Mouse (Mus musculus) embryo, embryonic 11.5 days (tissue): ENCODE measurements around the gene Zfp981.
"Not testable (repeated sequence)": the region's sequence is repeated elsewhere in the genome, so short reads cannot be mapped to it uniquely, and the experiment has no call there.

Experiments used
- DNase-seq: peaks from one replicate; pipeline ENCODE4 v3.0.0-alpha.2; 2012; ENCODE audit warnings: low read depth, low spot score

Gene Zfp981

DNA sequence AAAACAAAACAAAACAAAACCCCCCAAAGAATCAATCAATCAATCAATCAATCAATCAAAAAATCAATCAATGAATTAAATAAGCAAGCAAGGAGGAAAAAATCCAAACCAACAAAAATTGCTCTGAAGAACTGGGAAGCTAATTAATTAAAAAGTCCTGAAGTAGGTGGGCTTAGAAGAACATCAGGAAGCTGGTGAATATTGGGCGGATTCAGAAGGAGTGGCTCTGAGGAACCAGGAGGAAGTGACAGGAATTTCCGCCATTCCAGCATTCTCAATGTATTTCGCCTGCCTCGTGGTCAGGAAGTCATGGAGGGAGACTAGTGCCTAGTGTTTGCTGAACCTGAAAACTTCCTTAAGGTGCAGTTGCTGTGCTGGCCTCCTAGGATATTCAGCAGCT lies at the start of gene Zfp981:
TSS of gene Zfp981 (plus strand) at position 301 of the 400 bp plus-strand sequence.
- DNase-seq = not testable (repeated sequence)

DNA sequence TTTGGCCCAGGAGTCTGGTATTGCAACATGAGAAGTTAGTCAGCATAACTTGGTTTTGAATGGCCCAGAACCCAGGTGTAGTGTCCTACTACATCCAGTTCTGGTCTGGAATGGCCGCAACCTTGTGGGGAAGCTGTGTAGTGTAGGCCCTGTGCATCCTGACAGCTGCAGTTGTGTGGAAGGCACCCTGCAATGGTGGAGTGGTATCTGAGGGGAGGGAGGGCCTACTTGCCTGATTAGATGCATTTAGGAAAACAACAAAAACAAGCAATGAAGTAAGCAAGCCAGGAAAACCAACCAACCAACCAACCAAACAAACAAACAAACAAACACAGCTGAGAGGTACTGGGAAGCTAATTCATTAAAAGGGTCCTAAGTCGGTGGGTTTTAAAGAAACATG lies 49.3 kb upstream of the Zfp981 start:
- not testable (repeated sequence) for DNase-seq

DNA sequence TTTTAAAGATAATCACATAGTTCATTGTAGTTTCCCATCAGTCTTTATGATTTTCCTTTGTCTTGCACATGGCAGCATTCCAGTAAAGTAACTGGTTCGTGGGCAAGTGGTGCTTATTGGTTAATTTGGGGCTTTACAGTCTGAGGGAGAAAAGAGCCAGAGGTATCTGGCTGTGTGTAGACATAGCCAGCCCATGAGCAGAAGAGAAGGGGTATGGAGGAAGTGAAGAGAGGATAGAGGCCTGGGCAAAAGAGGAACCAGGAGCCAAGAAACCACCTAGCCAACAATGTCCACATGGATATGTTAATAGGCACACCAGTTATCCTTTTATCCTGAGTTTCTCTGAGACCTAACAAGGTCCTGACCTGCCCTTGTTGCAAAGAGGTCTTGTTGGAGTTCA lies 47.7 kb upstream of the Zfp981 start:
- not testable (repeated sequence) for DNase-seq

DNA sequence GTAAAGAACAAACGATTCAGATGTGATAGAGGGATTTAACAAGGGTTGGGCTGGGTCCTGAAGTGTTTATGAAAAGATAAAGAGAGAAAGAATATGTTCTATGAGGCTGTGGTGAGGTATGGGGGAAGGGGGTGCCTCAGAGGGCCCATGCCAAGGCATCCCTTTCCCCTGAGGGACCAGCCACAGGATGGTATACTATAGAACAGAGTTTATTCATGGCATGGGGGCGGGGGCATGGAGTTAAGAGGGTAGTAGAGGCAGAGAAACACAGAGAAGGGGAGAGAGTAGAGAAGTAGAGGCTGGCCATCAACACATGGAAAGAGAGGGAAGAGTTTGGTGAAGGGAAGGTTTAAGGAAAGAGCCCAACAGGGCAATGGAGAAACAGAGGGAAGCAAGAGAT lies 46.9 kb upstream of the Zfp981 start:
- DNase-seq = no peak

DNA sequence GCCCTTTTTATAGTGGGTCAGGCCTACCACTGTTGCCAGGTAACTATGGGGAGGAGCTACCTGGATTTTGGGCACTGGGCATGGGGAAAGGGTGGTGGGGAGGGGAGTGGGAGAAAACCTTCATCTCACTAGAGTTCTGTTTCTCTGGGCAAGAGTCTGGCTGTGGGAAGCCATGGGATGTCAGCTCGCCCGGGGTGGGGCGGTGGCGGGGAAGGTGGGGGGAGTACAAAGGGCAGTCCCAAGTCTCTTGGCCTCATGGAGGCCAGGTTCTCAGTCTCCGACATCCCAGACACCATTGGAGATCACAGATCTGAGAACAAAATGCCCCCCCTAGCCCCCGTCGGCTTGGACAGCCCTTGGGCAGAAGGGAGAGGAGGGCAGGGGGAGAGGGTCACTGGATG lies 46.5 kb upstream of the Zfp981 start:
- no peak for DNase-seq

DNA sequence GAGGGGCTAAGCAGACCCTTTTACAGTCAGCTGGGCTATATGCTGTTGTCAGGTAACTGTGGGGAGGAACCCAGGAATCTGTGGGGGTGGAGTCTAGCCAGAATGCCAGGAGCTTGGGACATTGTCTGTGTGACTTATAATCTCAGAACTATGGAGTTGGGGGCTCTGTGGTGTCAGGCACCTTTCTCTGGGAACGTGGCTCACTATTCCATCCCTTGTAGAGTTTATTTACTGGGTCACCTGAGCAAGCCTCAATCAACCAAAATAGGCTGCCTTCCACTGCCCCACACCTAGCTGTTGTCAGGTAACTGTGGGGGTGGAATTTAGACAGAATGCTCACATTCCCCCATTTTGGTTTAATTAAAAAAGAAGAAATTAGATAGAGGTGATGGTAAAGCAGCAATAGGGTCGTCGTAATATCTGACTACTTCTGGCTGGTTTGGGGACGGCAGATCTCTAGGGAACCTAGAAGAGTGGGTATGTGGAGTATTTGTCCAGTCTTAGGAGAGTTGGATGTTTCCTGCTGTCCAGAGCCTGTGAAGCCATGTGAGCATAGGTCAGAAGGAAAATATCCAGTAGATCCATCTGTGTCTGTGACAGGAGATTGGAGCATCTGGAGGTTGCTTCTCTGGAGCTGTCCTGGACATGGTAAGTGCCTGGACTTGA lies 45.6 kb upstream of the Zfp981 start:
- DNase-seq = no peak

DNA sequence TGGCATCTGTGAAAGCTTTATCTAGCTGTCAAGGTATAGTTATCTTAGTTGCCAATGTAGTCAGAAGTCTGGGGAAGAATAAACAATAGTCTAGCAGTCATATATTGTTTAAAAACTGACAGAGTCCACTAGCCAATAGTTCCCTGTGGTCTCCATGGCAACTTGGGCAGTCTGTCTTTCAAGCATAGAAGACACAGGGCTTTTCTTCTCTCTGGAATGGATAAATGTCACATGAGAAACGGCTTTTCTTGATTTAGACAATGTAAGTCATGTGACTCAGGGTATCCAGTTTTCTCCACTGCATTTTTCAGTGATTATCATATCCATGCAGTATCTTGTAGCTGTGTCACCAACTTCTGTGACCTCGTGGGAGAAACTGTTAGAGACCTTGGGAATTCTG lies 44.7 kb upstream of the Zfp981 start:
- no peak for DNase-seq

DNA sequence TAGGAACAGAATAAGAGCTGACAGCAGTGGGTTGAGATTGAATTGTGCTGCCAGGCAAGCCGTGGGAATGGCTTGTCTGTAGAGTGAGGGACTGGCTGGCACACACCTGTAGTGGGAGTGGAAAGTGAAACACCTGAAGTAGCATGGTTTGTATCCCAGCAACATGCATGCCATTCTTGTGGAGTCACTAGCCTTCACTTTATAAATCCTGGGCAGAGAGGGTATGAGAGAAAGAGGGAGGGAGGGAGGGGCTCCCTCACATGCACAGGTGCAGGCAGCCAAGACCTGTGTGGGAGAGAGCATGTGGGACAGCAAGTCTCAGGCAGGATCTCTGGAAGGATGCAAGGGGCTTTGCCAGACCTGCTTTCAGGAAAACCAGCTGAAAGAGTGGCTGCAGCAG lies 44.1 kb upstream of the Zfp981 start:
- no peak for DNase-seq

DNA sequence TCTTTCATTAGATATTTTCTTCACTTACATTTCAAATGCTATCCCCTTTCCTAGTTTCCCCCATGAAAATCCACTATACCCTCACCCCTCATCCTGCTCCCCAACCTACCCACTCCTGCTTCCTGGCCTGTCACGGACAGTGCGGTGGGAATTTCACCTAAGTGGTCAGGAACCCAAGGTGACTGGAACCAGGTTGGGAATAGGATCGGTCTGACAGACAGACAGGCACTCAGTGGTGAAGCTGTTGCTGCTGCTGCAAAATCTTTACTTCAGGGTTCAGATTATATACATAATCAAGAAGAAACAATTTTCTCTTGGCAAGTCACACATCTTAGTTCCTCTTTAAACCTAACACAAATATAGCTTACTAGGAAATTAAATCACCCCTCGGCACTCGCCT lies 42.0 kb upstream of the Zfp981 start:
- DNase-seq = not testable (repeated sequence)

DNA sequence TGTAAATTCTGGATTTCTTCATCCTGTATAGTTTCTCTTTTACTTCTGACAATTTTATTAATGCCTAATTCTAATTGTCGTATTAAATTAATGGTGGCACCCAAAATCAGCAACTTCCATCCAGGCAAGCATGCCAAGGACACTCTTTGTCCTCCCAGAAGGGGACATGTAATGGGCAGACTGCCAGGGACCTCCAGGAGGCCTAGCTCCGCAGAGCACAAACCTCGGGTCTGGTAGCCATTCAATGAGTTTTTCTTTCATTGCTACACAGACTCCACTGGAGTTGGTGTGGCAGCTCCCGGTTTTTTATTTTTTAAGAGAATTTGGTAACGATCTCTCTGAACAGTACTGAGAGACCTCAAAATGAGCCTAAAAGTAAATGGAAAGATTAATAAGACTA lies 41.1 kb upstream of the Zfp981 start:
- DNase-seq = not testable (repeated sequence)

DNA sequence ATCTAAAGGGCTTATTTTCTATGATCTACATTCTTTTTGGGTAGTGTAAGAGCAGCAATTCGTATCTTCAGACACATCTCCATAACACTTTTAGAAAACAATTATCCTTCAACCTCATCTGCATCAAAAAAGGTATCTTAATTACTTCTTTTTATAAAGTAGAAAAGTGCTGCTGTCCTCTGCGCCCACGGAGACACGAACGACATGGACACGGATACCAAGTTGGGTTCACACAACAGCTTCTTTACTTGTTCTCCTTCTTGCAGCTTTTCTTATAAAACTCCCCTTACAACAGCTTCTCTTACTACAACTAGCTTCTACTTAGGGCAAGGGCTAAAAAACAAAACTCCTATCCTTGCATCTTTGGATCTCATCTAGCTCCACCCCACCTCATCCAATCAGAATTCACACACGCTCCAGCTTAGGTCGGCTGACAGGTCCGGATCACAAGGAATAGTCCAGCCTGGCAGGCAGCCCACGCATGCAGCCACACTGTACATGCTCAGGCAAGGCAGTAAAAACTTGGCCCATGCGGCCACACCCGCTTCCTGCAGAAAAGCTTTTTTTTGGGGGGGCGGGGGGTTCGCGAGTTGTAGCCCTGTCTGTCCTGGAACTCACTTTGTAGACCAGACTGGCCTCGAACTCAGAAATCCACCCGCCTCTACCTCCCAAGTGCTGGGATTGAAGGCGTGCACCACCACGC lies 38.0 kb upstream of the Zfp981 start:
- not testable (repeated sequence) for DNase-seq

DNA sequence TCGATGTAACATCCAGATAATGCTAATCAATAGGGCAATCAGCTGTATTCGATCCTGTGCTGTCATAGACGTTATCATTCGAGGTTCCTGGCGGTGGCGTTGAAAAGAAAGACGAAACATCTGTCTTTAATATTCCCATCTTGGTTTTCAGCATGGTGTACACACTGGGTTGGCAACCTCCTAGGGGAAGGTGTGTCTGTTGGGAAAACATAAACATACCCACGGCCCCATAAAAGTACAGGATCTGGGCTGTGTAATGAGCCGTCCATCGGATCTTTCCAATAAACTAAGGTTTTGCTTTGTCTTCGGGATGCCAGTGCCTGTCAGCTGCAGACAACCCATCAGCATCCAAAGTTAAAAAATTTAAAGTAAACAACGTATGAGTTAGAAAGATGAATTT lies 31.8 kb upstream of the Zfp981 start:
- DNase-seq = not testable (repeated sequence)

DNA sequence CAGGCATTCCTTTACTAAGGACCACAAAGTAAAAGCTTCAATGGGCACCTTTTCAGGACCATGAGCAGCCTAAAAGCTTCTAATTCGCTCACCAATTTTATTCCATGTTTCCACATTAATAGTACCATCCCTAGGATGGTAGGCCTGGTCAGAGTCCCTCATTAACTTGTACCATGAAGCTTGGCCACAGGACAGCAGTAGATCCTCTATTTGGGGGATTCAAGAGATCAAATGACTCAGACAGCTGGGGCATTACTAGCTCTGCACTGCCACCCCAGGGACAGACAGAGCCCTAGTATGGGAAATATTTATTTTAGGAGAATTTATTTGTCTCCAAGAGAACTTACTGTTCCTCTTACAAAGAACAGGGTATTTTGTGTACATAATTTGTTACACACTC lies 27.6 kb upstream of the Zfp981 start:
- not testable (repeated sequence) for DNase-seq

DNA sequence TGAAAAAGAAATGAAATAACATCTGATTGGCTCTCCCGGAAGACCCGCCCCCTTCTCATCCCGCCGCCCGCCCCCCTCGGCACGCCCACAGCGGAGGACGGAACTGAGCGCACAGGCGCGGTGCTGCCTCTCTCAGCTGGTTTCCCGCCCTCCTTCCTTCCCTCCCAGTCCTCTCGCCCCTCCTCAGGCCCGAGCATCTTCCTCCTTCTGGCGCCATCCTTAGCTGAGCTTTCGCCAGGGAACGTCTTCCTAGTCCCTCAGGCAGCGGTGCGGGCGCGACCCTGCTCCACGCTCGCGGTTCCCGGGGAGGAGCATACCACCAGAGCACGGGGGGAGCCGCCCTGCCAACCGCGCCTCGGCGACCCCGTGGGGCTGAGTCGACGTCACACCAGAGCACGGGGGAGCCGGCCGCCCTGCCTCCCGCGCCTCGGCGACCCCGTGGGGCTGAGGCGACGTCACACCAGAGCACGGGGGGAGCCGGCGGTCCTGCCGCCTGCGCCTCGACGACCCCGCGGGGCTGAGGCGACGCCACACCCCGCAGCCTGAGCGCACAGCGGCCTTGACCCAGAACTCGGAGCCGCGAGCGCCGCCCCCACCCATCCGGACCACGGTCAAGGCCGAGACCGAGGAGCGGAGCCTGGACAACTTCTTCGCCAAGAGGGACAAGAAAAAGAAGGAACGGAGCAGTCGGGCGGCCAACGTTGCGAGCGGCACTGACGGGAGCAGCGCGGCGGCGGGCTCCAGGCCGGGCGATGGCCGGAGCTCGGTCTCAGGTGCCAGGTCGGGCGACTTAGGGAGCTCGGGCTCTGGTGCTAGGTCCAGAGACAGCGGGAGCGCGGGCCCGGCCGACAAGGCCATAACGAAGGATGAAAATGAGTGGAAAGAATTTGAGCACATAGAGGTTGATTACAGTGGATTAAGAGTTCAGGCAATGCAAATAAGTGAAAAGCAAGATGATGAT lies 26.8 kb upstream of the Zfp981 start:
- DNase-seq = not testable (repeated sequence)

DNA sequence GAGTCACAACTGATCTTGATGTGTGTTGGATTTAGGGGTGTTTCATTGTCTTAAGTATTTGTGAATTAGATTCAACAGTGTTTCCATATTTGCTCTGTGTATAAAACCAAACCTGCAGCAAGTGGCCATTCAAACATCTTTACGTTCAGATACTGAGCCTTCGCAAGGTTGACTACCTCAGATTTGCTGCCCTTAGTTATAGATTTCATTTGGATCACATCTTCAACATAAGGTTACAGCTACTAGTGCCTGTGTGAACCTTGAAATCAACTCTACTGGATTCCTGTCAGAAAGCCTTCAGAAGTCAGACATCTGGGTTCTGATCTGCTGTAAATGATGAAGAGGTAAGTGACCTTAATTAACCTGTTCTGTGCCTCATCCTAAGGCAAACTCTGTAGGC lies 25.6 kb upstream of the Zfp981 start:
- not testable (repeated sequence) for DNase-seq

DNA sequence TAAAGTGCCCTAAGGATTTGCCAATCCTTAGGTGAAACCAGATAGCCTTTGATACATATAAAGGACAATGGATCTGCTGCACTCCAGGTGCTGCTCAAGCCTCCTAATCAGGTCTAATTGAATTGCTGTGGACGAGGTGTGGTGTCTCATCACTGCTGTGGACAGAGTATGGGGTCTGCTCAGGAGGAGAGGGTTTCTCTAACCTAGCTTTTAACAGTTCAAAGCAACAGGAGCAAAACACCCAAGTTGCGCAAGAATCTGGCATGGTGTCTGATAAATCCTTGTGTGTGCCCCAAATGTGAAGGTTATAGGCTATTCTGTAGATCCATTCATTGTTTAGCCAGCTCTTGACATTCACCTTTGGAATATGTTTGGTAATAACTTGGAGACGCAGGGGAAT lies 24.9 kb upstream of the Zfp981 start:
- DNase-seq = not testable (repeated sequence)

DNA sequence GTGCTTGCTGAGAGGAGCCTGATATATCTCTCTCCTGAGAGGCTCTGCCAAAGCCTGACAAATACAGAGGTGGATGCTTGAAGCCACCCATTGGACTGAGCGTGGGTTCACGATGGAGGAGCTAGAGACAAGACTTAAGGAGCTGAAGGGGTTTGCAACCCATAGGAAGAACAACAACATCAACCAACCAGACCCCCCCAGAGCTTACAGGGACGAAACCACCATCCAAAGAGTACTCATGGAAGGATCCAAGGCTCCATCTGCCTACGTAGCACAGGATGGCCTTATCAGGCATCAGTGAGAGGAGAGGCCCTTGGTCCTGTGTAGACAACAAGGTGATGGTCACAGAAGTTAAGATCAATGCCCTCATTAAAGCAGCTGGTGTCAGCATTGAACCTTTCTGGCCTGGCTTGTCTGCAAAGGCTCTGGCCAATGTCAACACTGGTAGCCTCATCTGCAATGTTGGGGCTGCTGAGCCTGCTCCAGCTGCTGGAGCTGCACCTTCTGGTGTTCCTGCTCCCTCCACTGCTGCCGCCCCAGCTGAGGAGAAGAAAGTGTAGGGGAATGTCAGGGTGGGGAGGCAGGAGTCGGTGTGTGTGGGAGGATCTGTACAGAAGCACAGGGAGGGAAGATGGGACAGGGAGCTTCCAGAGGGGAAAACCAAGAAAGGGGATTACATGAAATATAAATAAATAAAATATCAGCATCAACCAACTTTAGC lies 21.3 kb upstream of the Zfp981 start:
- not testable (repeated sequence) for DNase-seq

DNA sequence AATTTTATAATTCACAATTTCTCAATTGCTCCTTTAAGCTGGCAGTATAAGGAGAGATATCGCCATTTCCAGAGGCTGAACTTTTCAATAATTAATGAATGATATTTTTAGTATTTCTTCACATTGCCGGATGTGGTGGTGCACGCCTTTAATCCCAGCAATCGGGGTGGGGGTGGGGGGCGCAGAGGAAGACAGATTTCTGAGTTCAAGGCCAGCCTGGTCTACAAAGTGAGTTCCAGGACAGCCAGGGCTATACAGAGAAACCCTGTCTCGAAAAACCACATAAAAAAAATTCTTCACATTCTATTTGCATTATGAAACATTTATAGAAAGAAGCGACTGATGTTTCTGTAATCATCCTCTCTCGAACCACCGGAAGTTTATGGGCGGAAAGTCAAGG lies 19.3 kb upstream of the Zfp981 start:
- not testable (repeated sequence) for DNase-seq

DNA sequence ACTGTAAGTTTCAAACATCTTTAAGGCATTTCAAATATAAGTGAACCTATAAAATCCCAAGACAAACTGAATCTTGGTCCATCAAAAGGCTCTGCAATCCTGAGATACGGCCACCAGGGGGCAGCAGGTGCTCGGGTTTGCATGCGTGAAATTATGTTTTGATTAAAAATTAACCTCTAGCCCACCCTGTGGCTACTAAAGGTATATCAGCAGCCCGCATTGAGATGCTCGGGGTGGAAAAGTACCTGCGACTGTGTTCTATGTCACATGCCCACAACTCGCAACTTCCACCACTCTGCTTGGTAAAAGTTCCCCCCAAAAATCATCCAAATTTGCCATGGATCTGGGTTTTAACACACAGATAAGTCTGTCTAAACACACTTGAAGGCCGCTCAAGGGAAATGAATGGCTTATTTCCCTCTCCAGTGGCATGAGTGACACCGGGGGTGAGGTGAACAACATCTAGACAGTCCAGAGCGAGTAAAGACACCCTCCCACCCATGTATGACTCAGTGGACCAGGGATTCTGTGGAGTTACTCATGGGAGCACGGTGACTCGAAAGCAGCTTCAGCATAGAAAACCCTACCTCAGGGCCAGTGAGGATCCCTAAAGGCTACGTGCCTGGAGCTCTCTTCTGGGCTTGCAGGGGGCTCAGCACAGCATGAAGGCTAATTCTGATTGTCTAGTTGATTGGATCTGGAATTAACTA lies 18.1 kb upstream of the Zfp981 start:
- DNase-seq = not testable (repeated sequence)

DNA sequence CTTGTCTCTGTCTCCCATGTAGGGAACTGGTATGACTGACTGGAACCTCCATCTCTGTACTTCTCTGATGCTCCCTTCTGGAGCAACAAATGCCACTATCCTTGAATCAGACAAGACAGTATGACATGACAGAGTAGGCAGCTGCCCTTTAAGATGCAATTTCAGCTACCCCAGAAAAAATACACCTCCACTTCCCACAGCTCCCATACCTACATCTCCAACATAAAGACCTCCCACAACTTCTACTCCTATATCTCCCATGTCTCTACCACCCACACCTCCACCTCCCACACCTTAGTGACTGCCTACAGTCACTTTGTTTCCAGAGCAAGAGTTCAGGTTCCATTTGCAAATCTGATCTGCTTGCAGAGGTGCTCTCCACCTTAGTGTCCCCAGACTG lies 17.2 kb upstream of the Zfp981 start:
- DNase-seq = not testable (repeated sequence)
